Mouse (Mus musculus): ENCODE data around the gene Nom1.

Nom1 gene

GRCm38 (mm10) chr5:29471396-29471795, 36.9 kb downstream of the Nom1 start:
- DNase-seq, result no peak

GRCm38 (mm10) chr5:29471855-29472665, 37.6 kb downstream of the Nom1 start:
- no peak for DNase-seq

GRCm38 (mm10) chr5:29473551-29474245, 39.2 kb downstream of the Nom1 start:
- no peak for DNase-seq

DNA sequence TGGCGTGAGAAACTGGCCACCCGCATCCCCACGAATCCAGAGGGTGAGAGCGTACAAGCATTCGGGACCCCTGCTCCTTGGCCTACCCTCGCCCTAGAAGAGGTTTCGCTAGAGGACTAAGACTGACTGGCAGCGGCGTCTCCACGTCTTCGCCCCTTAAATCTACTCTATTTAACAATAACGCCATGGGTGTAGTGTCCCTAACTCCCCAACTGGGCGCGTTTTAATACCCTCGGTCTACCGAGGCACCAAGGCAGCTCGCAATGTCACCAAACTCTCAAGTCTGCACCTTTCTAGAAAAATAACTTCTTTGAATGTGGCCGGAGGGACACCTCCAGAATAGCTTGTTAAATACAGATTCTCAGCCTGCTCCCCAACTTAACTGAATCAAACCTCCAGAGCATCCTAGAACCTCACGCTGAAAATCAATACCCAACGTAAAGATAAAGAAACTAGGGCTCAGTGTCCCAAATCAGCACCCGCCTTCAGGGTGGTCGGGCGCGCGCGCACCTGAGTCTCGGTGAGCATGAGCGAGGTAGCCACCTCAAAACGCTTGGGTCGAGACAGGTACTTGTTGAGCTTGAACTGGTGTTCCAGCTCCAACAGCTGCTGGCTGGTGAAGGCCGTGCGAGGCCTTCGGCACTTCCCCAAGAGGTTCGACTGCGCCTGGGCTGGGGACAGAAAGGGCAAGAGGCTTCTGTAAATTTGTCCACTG, 39.9 kb downstream of the Nom1 start:
- DNase-seq, result no peak

GRCm38 (mm10) chr5:29475041-29475440, 40.6 kb downstream of the Nom1 start:
- no peak for DNase-seq

DNA sequence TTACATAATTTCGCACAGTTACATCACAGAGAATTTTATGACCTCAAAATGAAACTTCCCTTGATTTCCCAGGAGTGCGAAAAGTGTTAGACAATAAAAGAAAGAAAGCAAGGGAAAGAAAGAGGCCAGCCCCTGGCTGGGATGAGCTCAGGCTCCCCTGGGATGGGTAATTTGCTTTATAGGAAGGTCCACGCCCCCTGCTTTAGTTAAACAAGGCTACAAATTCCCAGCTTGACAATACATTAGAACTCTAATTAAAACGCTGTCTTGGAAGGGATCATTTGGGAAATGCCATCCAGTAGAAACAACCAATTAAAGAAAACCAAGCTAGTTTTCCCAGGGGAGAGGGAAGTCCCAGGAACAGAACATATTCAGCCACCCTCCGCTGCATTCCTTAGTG, 41.1 kb downstream of the Nom1 start:
- no peak for DNase-seq

GRCm38 (mm10) chr5:29476021-29476420, 41.6 kb downstream of the Nom1 start:
- no peak for DNase-seq

DNA sequence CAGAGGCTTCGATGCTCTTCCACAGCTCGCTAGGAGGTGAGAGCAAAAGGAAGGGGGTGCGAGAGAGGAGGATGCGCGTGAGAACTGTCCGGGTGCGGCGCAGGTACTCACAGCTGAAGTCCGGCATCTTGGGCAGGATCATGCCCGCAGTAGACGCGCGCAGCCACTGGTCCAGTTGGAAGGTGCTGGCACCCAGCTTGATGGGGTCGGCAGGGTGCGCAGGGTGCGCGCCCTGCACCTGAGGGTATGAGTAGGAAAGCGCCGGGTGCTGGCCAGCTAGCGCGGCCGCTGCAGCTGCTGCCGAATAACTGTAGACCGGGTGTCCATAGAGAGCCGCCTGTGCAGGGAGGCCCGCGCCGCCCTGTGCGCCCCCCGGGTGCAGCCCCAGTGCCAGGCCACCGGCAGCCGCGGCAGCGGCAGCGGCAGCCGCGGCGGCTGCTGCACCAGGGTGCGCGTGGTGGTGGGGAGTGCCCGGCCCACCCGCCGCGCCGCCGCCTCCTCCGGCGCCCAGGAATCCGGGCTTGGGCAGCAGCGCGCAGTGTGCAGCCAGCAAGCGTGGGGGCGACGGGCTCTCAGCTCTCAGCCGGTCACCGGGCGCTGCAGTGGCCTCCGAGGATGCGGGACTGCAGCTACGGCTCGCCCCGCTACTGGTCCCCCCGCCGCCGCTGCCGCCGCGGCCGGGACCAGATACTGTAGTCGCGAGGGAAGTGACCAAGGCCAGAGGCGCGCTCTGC, 43.2 kb downstream of the Nom1 start:
- DNase-seq, result no peak

GRCm38 (mm10) chr5:29478208-29479197, 44.0 kb downstream of the Nom1 start, which contains the start of gene Mnx1:
Gene Mnx1, minus strand, starts transcription at chr5:29478470.
- no peak for DNase-seq

DNA sequence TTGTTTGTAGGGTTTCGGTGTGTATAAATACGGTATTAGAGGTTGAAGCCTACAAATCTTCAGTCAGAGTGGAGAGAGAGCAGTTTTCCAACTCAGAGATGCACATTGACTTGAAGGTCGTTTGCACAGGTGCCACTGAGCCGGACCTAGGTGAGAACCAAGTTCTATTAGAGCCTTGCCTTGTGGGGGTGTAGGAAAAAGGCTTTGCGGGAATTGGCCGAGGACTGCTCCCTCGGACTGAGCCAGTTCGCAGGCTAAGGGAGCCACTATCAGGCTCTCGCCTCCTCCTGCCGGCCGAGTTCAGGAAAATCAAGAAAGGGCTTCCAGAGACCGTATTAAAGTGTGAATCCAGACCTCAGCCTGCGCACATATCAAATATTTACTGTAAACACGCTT, 44.7 kb downstream of the Nom1 start:
- peak; percentile 24 for DNase-seq

GRCm38 (mm10) chr5:29483801-29484200, 49.3 kb downstream of the Nom1 start:
- no peak for DNase-seq

GRCm38 (mm10) chr5:29484965-29485940, 50.8 kb downstream of the Nom1 start:
- no peak for DNase-seq

GRCm38 (mm10) chr5:29485941-29486320, 51.5 kb downstream of the Nom1 start:
- DNase-seq, result no peak

DNA sequence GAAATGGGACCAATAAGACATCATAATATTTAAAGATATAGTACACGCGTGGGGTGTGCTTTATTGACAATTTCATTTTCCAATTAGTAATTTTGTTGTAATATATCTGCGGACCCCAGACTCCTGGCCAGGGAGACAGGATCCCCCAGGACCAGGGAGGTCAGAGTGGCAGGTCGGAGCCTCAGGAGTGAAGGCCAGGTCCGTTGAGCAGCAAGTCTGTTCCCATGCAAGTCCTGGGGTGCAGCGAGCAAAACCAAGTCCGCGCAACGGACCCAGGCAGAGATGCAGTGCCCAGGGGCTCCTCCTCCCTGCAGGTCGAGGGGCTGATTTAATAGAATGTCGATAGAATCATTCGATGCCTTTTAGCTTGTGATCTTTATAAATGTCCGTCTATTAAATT, 52.9 kb downstream of the Nom1 start:
- DNase-seq, result no peak

DNA sequence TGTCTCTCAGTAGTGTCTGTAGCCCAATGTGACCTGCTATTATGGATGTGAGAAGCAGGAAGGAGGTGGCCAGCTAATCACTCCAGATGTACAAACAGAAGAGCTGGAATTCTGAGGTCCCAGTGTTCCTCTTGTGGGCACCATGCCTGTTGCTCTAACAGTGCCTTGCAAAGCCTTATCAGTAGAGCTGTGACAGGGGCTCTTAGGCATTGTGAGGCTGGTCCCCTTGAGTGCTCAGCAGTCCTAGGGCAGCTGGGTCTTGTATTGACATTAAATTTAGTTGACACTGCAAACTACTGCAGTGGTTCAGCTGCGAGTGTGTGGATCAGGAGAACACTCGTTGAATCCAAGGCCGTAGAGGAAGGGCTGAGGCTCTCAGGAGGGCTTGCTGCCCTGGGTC, 72.5 kb downstream of the Nom1 start:
- DNase-seq, result no peak

Data from kidney, adult 9 months (tissue).